9 mouse cellular contexts compared by ENCODE assay signal in genomic region chr11:40865694-40866093, GRCm38 (mm10).
DNase-seq lines count a peak whose midpoint lies in the region; ATAC-seq lines count a peak whose summit lies in the region.
"Had no signal": no experiment of that assay in that cellular context is flagged by ENCODE, and none has a peak within 500 bp of the region (broad histone marks: within the 10 kb centered on the region; RNA-seq: fewer than 3 reads in every experiment).

No protein-coding gene starts in this region.

- intact Hi-C loops in gastrocnemius, postnatal 36 days (cut with DNase I): no loop called here

- H3K27me3 ChIP-seq in embryonic facial prominence, embryonic 11.5 days (ENCODE audit: control insufficient read depth, insufficient read depth, low read length): no peaks in the 10 kb centered on the region
- H3K27me3 ChIP-seq: hindbrain, embryonic 15.5 days had no signal

- H3K27ac ChIP-seq in embryonic facial prominence, embryonic 11.5 days (replicated peaks; ENCODE audit: low read depth, low read length): no peak overlapping the region
- H3K27ac ChIP-seq: hindbrain, embryonic 15.5 days had no signal

- H3K4me1 ChIP-seq in embryonic facial prominence, embryonic 11.5 days (ENCODE audit: control insufficient read depth, insufficient read depth, low read length): no peaks in the 10 kb centered on the region
- H3K4me1 ChIP-seq: hindbrain, embryonic 15.5 days had no signal

- H3K36me3 ChIP-seq in embryonic facial prominence, embryonic 11.5 days (replicated peaks; ENCODE audit: control insufficient read depth, insufficient read depth, low read depth, low read length): no peaks in the 10 kb centered on the region
- H3K36me3 ChIP-seq: hindbrain, embryonic 15.5 days had no signal

- no peak overlapping the region for H3K9ac ChIP-seq in embryonic facial prominence, embryonic 11.5 days (replicated peaks; ENCODE audit: low read length)
- H3K9ac ChIP-seq: hindbrain, embryonic 15.5 days had no signal

- DNase-seq in gastrocnemius, postnatal 10 days: peak; percentile 18
- DNase-seq in gastrocnemius, postnatal 36 days: no peak
- peak; percentile 39 for DNase-seq in urinary bladder, postnatal 25 days (ENCODE audit: low spot score)
- no peak for DNase-seq in urinary bladder, adult 18-20 months (ENCODE audit: low spot score in 2 of 2)
- DNase-seq in embryonic facial prominence, embryonic 11.5 days (ENCODE audit: low spot score): peak; percentile 68
- DNase-seq in kidney, postnatal 4 days: peak; percentile 52 to 60
- DNase-seq in lung, postnatal 14 days: peak; percentile 51

- no peak overlapping the region for H3K4me3 ChIP-seq in embryonic facial prominence, embryonic 11.5 days (ENCODE audit: low read depth, low read length)
- H3K4me3 ChIP-seq: hindbrain, embryonic 15.5 days had no signal

- 26% methylated on average over 2 of the region's 2 CpGs for WGBS in embryonic facial prominence, embryonic 11.5 days

- H3K4me2 ChIP-seq in embryonic facial prominence, embryonic 11.5 days (ENCODE audit: low read depth, low read length): no peak overlapping the region
- H3K4me2 ChIP-seq: hindbrain, embryonic 15.5 days had no signal

- ATAC-seq in embryonic facial prominence, embryonic 11.5 days (replicated peaks; ENCODE audit: insufficient number of reproducible peaks, low FRiP score, low TSS enrichment, low read depth): no peak
- no peak for ATAC-seq in activated CD4-positive, CD25-positive, alpha-beta regulatory T cell, adult 4 months

- no peaks in the 10 kb centered on the region for H3K9me3 ChIP-seq in embryonic facial prominence, embryonic 11.5 days (replicated peaks; ENCODE audit: control insufficient read depth, low read length)
- H3K9me3 ChIP-seq: hindbrain, embryonic 15.5 days had no signal

Comparison
In these comparisons a context has a peak if more than half of its experiments do, and no peak if none do; other contexts are left out.
1. DNase-seq: peak in gastrocnemius, postnatal 10 days (single experiment), urinary bladder, postnatal 25 days (single experiment), embryonic facial prominence, embryonic 11.5 days (single experiment), kidney, postnatal 4 days (2 of 2) and lung, postnatal 14 days (single experiment); none in gastrocnemius, postnatal 36 days (0 of 2) and urinary bladder, adult 18-20 months (0 of 2).